Mouse (Mus musculus): ENCODE measurements around the gene Tubb5.

Tubb5 gene

GRCm38 (mm10) chr17:35795656-35796055 lies 42.5 kb downstream of the Tubb5 start:
- no peak for DNase-seq

DNA sequence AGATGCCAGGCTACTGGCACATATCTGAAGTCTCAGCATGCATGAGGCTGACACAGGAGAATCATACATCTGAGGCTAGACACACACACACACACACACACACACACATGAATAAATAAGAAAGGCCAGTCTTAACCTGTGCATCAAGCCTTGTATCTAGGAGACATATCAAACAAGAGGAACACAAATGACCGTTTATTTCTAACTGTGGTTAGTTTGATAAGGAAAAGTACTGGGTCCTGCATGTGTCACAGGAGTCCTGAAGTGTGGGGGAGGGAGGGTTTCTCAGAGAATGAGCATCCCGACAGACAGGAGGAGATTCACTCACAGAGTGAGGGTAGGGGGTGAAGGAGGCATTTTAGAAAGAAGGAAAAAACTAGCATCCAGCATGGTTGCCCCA lies 43.0 kb downstream of the Tubb5 start:
- DNase-seq: no peak

DNA sequence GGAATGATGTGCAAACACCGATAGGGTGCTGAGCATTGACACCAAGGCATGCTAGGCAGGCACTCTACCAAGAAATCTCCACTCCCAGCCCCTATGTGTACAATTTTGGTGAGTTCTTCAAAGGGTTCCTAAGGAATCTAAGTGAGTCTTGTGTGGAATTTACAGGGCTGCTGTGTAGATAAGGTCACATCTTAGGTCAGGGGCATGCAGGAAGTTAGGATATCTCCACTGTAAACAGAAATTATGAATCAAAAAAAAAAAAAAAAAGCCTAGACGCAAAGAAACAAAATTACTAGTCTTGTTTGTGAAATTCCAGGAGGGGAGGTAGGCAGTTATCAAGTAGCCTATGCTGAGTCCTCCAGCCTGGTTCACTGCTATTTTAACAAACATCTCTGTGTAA lies 45.3 kb downstream of the Tubb5 start:
- DNase-seq: no peak

- no peak for DNase-seq
These were observed 47.2 kb downstream of the Tubb5 start for GRCm38 (mm10) chr17:35790933-35791332.

GRCm38 (mm10) chr17:35788025-35788424 lies 50.1 kb downstream of the Tubb5 start:
- DNase-seq: no peak

DNA sequence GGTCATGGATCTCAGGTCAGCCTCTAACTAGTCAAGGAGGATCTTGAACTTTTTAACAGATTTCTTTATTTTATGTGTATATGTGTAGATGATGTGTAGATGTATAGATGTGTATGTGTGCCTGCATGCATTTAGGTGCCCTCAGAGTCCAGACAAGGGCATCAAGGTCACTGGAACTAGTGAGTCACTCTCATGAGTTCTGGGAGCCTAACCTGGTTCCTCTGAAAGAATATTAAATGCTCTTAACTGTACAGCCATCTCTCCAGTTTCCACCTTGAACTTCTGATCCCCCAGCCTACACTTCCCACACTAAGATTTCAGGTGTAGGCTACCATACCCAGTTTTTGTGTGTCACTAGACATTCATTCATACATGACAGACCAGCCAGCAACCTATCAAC lies 50.6 kb downstream of the Tubb5 start:
- no peak for DNase-seq

DNA sequence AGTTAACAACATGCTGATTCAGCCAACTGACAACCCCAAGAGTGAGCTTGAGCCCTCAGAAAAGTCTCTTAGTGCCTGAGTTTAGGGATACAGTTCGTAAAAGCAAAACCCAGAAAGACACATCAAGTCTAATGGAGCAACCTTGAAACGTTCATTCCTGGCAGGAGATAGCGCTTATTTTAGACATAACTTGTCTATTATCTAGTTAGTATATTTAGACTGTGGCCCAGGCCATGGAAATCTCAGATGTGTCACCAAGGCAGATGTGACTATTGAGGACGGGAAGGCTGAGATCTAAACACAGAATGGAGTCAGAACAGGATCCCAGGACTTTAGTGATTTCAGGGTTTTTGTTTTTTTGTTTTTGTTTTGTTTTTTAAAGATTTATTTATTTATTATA lies 53.0 kb downstream of the Tubb5 start:
- no peak for DNase-seq

GRCm38 (mm10) chr17:35783944-35784343 lies 54.2 kb downstream of the Tubb5 start:
- no peak for DNase-seq

All from kidney, postnatal 4 days (tissue).